Mouse (Mus musculus) neural tube, embryonic 14.5 days (tissue): Measurements from ENCODE around the gene Chrng. TPM values are rescaled to one million over a fixed set of nuclear protein-coding genes. Genes with fewer than 3 reads are reported as not detected.
A peak's percentile ranks its signal among the peaks of the same experiment; 100 is the strongest.

Experiments used
- ATAC-seq: fragments of 200-750 bp; cut with Nextera tagmentation; 2 replicates; pipeline ENCODE4 v1.8.0; 2017; ENCODE audit warnings: low read depth, mild to moderate bottlenecking, moderate TSS enrichment, moderate library complexity
- H3K27ac ChIP-seq: fragments of 300-500 bp; sonication (generic); 2 replicates; pipeline ENCODE4 v1.5.1; 2014; ENCODE audit warnings: low read depth, mild to moderate bottlenecking, control low read depth, low read length, moderate library complexity, mixed read lengths
- H3K27me3 ChIP-seq: fragments of 300-500 bp; sonication (generic); 2 replicates; pipeline ENCODE4 v1.6.1; 2014; ENCODE audit warnings: low read length; ENCODE audit not compliant: control insufficient read depth, insufficient read depth
- H3K36me3 ChIP-seq: fragments of 300-500 bp; sonication (generic); 2 replicates; pipeline ENCODE4 v1.6.1; 2014; ENCODE audit warnings: low read length, mixed read lengths; ENCODE audit not compliant: control insufficient read depth, insufficient read depth
- H3K4me1 ChIP-seq: fragments of 300-500 bp; sonication (generic); 2 replicates; pipeline ENCODE4 v1.6.1; 2014; ENCODE audit warnings: low read length; ENCODE audit not compliant: control insufficient read depth, insufficient read depth
- H3K4me2 ChIP-seq: fragments of 300-500 bp; sonication (generic); 2 replicates; pipeline ENCODE4 v1.6.1; 2014; ENCODE audit warnings: mild to moderate bottlenecking, low read depth, low read length, control low read depth
- H3K4me3 ChIP-seq: fragments of 300-500 bp; sonication (generic); 2 replicates; pipeline ENCODE4 v1.5.1; 2014; ENCODE audit warnings: low read depth, low read length, control low read depth, mixed read lengths
- H3K9ac ChIP-seq: fragments of 300-500 bp; sonication (generic); replicated peaks from 2 replicates; pipeline ENCODE4 v1.6.1; 2014; ENCODE audit warnings: low read depth, mild to moderate bottlenecking, control low read depth, low read length, mixed read lengths
- H3K9me3 ChIP-seq: fragments of 300-500 bp; sonication (generic); 2 replicates; pipeline ENCODE4 v1.6.1; 2016; ENCODE audit warnings: low read length; ENCODE audit not compliant: control insufficient read depth
- WGBS: fragments of 180-500 bp; shearing (Covaris S2); extraction: QIAGEN DNeasy Blood & Tissue Kit; methylation state at CpG from one replicate; pipeline ENCODE4 v1.1.7; 2014; 5-methylcytosine and 5-hydroxymethylcytosine counted together
- polyA plus RNA-seq: library from polyadenylated mRNA; unstranded; fragments of >200 nt; fragmentation: Nextera tagmentation; extraction: Ambion mirVana; gene quantifications from 2 replicates; pipeline ENCODE4 v1.2.1, GENCODE M21; 2014

The Chrng gene
- polyA plus RNA-seq, 1 experiment from 2014 or later: not detected

DNA sequence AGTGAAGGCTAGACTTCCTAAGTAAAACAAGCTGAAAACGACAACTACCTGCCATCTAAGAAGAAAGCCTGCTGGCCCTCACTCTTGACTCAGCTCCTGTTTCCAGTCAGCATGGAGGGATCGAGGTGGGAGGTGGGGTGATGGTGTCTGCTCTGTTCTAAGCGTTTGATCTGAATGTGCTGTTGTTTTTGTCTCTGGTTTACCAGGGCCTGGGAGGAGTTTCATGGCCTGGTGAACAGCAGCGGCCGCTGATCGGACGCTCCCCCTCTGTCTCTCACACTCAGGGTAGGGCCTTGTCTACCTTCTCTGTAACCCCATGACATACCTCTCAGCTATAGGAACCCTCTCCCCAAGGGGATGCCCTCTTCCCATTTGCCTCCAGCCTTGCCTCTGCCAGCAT, 27.7 kb downstream of the Chrng start:
- H3K36me3 ChIP-seq: peaks cover 57% of the 10 kb centered on the region
- no peak overlapping the region for H3K4me2 ChIP-seq
- H3K4me1 ChIP-seq: no peaks in the 10 kb centered on the region
- WGBS: 87% methylated on average over 7 of the region's 7 CpGs
- H3K9me3 ChIP-seq: no peaks in the 10 kb centered on the region
- no peak overlapping the region for H3K9ac ChIP-seq
- no peak for ATAC-seq
- no peaks in the 10 kb centered on the region for H3K27me3 ChIP-seq
- no peak overlapping the region for H3K27ac ChIP-seq
- H3K4me3 ChIP-seq: no peak overlapping the region

- no peak for ATAC-seq
Measured at GRCm38 (mm10) chr1:87239056-87239455, 34.6 kb downstream of the Chrng start.

DNA sequence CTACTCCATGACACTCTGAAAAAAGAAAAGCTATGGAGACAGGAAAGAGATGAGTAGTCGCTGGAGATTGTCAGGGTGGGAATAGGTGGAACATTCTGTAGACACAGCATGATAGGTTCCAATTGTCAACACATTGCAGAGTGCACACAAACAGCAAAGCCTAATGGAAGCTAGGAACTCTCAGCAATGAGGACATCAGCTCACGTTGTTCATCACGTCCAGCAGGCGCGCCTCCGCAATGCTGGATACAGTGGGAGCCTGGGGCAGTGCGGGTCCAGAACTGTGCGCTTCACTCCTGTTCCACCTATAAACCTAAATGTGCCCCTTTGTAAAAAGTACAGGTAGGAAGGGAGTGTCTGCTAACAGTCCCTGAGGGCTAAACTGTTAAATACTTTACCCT, 38.6 kb downstream of the Chrng start:
- Histone ChIP-seq H3K4me1 (no peaks in the 10 kb centered on the region), H3K9ac (no peak overlapping the region), H3K27ac (no peak overlapping the region), H3K36me3 (0 out of 2 replicates have a peak, but pooled peaks cover 8% of the 10 kb centered on the region), H3K9me3 (no peaks in the 10 kb centered on the region), H3K4me3 (no peak overlapping the region), H3K4me2 (no peak overlapping the region), H3K27me3 (no peaks in the 10 kb centered on the region)
- 94% methylated on average over 8 of the region's 8 CpGs for WGBS
- no peak for ATAC-seq

More at GRCm38 (mm10) chr1:87239056-87239455, 34.6 kb downstream of the Chrng start:
- no peak overlapping the region for H3K27ac ChIP-seq
- no peaks in the 10 kb centered on the region for H3K4me1 ChIP-seq
- no peaks in the 10 kb centered on the region for H3K27me3 ChIP-seq
- no peaks in the 10 kb centered on the region for H3K9me3 ChIP-seq
- H3K4me2 ChIP-seq: no peak overlapping the region
- H3K36me3 ChIP-seq: peaks cover 28% of the 10 kb centered on the region; the same call in 1 of the 2 replicates
- H3K4me3 ChIP-seq: no peak overlapping the region
- WGBS: 86% methylated on average over 8 of the region's 8 CpGs
- H3K9ac ChIP-seq: no peak overlapping the region

DNA sequence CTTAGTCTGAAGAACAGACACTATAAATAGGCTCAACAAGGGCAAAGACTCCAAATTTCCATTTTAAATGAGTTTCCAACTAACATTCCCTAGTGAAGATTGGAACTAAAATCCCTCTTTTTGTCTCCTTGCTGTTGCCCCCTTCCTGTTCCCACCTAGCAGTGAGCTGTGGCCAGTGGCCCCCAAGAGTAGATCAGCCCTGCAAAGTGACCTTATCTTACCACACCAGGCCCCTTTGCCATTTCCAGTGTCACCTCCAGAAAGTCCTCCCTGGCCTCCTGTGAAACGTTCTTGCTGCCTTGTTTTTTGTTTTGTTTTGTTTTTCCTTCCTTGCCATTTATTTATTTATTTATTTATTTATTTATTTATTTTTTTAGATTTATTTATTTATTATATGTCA, 41.0 kb downstream of the Chrng start:
- WGBS: 52% methylated on average over 1 of the region's 1 CpGs

GRCm38 (mm10) chr1:87245929-87246815, 41.7 kb downstream of the Chrng start:
- H3K9me3 ChIP-seq: no peaks in the 10 kb centered on the region
- H3K27ac ChIP-seq: no peak overlapping the region
- H3K27me3 ChIP-seq: no peaks in the 10 kb centered on the region
- H3K4me3 ChIP-seq: no peak overlapping the region
- H3K4me2 ChIP-seq: peak overlapping the region; percentile 3; the same call in 1 of the 2 replicates
- ATAC-seq: peak; percentile 93
- H3K4me1 ChIP-seq: no peaks in the 10 kb centered on the region
- H3K9ac ChIP-seq: no peak overlapping the region
- H3K36me3 ChIP-seq: no peaks in the 10 kb centered on the region
- 25% methylated on average over 22 of the region's 22 CpGs for WGBS

More for the DNA sequence above, 41.0 kb downstream of the Chrng start:
- no peak overlapping the region for H3K4me3 ChIP-seq
- H3K36me3 ChIP-seq: no peaks in the 10 kb centered on the region
- H3K9ac ChIP-seq: no peak overlapping the region
- no peaks in the 10 kb centered on the region for H3K27me3 ChIP-seq
- no peaks in the 10 kb centered on the region for H3K4me1 ChIP-seq
- no peak overlapping the region for H3K4me2 ChIP-seq
- no peak overlapping the region for H3K27ac ChIP-seq
- no peaks in the 10 kb centered on the region for H3K9me3 ChIP-seq
- ATAC-seq: no peak

- H3K36me3 ChIP-seq: no peaks in the 10 kb centered on the region
- no peak overlapping the region for H3K4me3 ChIP-seq
- ATAC-seq: no peak
- H3K9ac ChIP-seq: no peak overlapping the region
- no peak overlapping the region for H3K27ac ChIP-seq
- no peaks in the 10 kb centered on the region for H3K9me3 ChIP-seq
- no peak overlapping the region for H3K4me2 ChIP-seq
- WGBS: 59% methylated on average over 5 of the region's 5 CpGs
- no peaks in the 10 kb centered on the region for H3K4me1 ChIP-seq
- H3K27me3 ChIP-seq: no peaks in the 10 kb centered on the region
Measured at GRCm38 (mm10) chr1:87252040-87252609, 47.7 kb downstream of the Chrng start.

DNA sequence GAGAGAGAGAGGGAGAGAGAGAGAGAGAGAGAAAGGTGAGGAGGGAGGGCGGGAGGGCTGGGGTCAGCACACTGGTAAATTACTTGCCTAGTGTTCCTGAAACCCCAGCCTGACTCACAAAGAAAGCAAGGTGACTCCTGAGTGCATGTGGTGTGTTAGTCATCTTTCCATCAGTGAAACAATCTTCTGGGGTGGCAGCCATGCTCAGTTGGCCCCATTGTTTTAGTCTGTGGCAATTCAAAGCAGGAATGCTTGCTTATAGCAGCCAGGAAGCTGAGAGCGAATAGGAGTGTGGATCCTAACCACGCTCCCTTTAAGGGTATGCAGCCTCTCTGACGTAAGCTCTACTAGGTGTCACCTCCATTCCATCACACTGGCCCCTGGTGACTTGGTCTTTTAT, 50.7 kb downstream of the Chrng start:
- Histone ChIP-seq H3K9ac (no peak overlapping the region), H3K4me3 (no peak overlapping the region), H3K27me3 (no peaks in the 10 kb centered on the region), H3K4me1 (no peaks in the 10 kb centered on the region), H3K27ac (no peak overlapping the region), H3K9me3 (no peaks in the 10 kb centered on the region), H3K36me3 (no peaks in the 10 kb centered on the region), H3K4me2 (no peak overlapping the region)
- 54% methylated on average over 4 of the region's 4 CpGs for WGBS
- ATAC-seq: no peak

GRCm38 (mm10) chr1:87257691-87258090, 53.2 kb downstream of the Chrng start:
- H3K4me1 ChIP-seq: no peaks in the 10 kb centered on the region
- 7% methylated on average over 11 of the region's 11 CpGs for WGBS
- ATAC-seq: no peak
- H3K27ac ChIP-seq: no peak overlapping the region
- no peak overlapping the region for H3K4me2 ChIP-seq
- no peaks in the 10 kb centered on the region for H3K9me3 ChIP-seq
- H3K36me3 ChIP-seq: no peaks in the 10 kb centered on the region
- H3K27me3 ChIP-seq: no peaks in the 10 kb centered on the region; the same call in 1 of the 2 replicates
- H3K4me3 ChIP-seq: no peak overlapping the region
- H3K9ac ChIP-seq: no peak overlapping the region

GRCm38 (mm10) chr1:87258484-87258883, 54.0 kb downstream of the Chrng start:
- 11% methylated on average over 14 of the region's 14 CpGs for WGBS
- ATAC-seq: no peak
- H3K36me3 ChIP-seq: no peaks in the 10 kb centered on the region
- H3K27me3 ChIP-seq: peaks cover 3% of the 10 kb centered on the region; the same call in 1 of the 2 replicates
- no peaks in the 10 kb centered on the region for H3K9me3 ChIP-seq
- no peak overlapping the region for H3K27ac ChIP-seq
- no peak overlapping the region for H3K9ac ChIP-seq
- no peak overlapping the region for H3K4me3 ChIP-seq
- H3K4me1 ChIP-seq: no peaks in the 10 kb centered on the region
- H3K4me2 ChIP-seq: no peak overlapping the region
